Mouse (Mus musculus) brain, embryonic 14.5 days (tissue): ENCODE data around the gene Cby3. TPM values are rescaled to one million over a fixed set of nuclear protein-coding genes. Genes with fewer than 3 reads are reported as not detected.

Experiments
- DNase-seq: peaks from one replicate; pipeline ENCODE4 v3.0.0-alpha.2; 2011; ENCODE audit warnings: low read depth
- CTCF ChIP-seq: fragments of 200-500 bp; IDR thresholded peaks from 2 replicates; pipeline ENCODE4 v1.5.1; 2012; ENCODE audit warnings: inconsistent platforms, mild to moderate bottlenecking, moderate library complexity, borderline replicate concordance; ENCODE audit not compliant: insufficient read depth, insufficient read length; ENCODE audit errors: extremely low read depth
- POLR2A ChIP-seq: fragments of 200-500 bp; IDR thresholded peaks from 2 replicates; pipeline ENCODE4 v1.6.1; 2012; ENCODE audit warnings: mild to moderate bottlenecking, inconsistent platforms, borderline replicate concordance; ENCODE audit not compliant: poor library complexity, insufficient read depth, insufficient read length, severe bottlenecking; ENCODE audit errors: extremely low read depth
- polyA plus RNA-seq: library from polyadenylated mRNA; depleted of rRNA; stranded (reverse); fragments of >200 nt; gene quantifications from 2 replicates; pipeline ENCODE4 v1.2.3, GENCODE M21; 2012

Cby3 gene
- polyA plus RNA-seq, 1 experiment = 0.52 TPM

DNA sequence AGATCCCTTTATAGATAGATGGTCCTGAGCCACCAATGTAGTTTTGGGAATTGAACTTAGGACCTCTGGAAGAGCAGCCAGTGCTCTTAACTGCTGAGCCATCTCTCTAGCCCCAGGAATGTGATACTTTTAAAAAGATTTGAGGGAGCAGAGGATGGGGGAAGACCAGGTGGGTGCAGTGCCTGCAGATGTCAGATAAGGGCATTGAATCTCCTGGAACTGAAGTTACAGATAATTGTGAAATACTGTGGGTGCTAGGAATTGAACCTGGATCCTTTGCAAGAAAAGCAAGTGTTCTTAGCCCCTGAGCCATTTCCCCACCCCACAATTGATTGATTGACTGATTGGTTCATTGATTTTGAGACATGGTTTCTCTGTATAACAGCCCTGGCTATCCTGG, 11.1 kb downstream of the Cby3 start:
- DNase-seq = no peak
- TF ChIP-seq POLR2A (no peak), CTCF (no peak)

DNA sequence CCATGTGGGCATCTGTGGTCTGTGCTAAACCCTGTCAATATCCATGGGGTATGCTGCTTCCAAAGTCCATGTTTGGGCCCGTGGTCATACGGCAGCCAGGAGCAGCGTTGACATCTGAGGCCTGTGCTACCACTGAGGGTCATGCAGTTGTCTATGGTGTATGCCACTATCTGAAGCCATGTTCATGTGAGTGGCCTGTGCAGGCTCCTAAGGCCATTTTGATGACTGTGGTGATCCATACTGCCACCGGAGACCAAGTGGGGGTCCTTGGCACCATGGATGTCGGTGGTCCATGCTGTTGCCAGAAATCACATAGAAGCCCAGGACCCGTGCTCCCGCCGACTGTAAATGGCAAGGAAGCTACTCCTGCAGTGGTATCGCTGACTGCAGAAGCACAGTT, 13.3 kb downstream of the Cby3 start:
- TF ChIP-seq POLR2A (no peak), CTCF (no peak)
- DNase-seq = no peak

DNA sequence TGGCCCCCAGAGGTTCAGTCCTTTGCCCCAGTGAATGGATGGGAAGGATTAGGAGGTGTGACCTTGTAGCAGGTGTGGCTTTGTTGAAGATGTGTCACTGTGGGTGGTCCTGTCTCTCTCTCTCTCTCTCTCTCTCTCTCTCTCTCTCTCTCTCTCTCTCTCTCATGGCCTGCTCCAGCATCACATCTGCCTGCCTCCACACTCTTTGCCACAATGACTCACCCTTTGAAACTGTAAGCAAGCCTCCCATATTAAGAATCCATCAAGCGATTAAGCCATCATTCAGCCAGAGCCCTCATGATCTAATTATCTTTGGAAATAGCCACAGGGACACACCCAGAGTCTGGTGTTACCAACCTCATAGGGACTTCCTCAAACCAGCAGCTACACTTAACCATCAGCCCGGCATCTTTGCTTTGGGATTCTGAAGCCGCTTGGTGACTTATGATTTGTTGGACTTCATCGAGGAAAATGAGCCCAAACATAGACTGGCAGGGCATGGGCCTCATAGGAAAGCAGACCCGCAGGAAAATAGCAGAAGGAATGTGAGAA, 15.2 kb downstream of the Cby3 start:
- no peak for DNase-seq
- TF ChIP-seq POLR2A (no peak), CTCF (no peak)

DNA sequence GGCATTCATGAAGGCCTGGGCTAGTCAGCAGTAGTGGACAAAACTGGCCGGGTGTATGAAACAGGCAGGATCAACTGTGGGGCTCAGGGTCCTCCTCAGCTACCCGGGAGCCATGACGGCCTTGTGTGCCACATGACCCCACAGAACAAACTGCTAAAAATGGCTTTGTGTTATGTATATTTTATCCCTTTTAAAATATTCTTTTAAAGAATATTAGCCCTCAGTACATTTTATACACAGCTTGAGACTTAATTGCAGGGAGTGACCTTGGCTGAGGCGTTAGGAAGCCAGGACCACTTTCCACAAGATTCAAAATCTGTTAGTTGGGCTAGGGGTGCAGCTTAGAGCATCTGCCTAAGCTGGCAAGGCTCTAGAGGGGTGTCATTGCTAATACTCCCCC, 16.7 kb downstream of the Cby3 start:
- DNase-seq = no peak
- TF ChIP-seq POLR2A (no peak), CTCF (no peak)

DNA sequence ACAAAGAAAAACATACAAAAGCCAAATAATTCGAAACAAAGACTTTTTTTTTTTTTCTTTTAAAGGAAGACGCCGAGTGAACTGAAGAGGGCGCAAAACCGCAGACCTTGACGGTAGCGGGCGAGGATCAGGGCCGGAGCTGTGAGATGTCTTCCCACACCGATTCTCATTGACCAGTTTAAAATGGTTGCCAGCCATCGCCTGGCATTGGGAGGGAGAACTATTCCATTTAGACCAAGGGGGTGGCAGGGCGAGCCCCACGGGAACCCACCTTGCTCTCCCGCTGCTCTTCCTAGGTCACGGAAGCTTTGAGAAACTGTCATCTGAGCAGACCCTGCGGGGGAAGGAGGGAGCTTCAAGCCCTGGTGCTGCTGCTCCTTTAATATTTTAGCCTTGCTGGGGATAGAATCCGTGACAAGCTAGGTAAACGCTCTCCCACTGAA, 17.2 kb downstream of the Cby3 start:
- peak; percentile 88 for DNase-seq
- peak; percentile 55; the same call in 1 of the 2 replicates for TF ChIP-seq CTCF
- TF ChIP-seq POLR2A = peak; percentile 32; the same call in 1 of the 2 replicates

DNA sequence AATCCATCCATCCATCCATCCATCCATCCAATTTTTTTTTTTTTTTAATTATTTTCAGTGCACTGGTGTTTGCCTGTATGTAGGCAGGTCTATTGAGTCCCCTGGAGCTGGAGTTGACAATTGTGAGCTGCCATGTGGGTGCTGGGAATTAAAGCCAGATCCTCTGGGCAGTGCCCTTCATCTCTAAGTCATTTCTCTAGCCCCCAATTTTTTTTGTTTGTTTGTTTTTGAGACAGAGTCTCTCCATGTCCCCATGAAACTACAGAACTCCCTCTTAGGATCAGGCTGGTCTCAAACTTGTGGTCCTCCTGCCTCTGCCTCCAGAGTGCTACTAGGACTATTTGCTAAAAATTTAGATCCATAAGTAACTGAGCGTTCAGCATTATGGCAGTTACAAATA, 17.6 kb downstream of the Cby3 start:
- TF ChIP-seq CTCF (no peak), POLR2A (no peak)
- no peak for DNase-seq

DNA sequence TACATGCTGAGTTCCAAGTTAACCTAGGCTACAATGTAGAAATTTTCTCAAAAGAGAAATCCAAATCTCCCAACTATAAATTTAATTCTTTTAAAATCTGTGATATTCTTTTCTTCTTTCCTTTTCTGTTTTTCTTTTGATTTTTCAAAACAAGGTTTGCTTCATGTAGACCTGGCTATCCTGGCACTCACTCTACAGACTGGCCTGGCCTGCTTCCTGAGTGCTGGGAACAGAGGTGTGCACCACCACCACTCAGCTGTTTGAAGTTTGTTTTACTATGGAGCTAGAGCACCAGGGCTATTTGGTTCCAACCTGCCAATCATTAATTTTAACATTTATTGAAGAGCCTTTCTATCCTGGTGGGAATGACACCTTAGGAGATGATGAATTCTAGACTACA, 18.8 kb downstream of the Cby3 start:
- TF ChIP-seq POLR2A (no peak), CTCF (no peak)
- no peak for DNase-seq

DNA sequence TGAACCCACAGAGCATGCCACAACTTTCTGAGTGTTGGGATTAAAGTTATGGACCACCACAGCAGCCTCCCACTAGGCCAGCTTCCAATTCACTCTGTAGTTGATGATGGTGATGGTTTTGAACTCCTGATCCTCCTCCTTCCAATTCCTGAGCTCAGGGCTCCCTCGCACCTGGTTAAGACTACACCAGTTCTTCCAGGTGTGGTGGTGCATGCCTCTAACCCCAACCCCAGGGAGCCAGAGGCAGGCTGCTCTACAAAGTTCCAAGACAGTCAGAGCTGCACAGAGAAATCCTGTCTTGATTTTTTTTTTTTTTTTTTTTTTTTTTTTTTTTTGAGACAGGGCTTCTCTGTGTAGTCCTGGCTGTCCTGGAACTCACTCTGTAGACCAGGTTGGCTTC, 19.4 kb downstream of the Cby3 start:
- no peak for TF ChIP-seq CTCF
- no peak for TF ChIP-seq POLR2A
- no peak for DNase-seq

DNA sequence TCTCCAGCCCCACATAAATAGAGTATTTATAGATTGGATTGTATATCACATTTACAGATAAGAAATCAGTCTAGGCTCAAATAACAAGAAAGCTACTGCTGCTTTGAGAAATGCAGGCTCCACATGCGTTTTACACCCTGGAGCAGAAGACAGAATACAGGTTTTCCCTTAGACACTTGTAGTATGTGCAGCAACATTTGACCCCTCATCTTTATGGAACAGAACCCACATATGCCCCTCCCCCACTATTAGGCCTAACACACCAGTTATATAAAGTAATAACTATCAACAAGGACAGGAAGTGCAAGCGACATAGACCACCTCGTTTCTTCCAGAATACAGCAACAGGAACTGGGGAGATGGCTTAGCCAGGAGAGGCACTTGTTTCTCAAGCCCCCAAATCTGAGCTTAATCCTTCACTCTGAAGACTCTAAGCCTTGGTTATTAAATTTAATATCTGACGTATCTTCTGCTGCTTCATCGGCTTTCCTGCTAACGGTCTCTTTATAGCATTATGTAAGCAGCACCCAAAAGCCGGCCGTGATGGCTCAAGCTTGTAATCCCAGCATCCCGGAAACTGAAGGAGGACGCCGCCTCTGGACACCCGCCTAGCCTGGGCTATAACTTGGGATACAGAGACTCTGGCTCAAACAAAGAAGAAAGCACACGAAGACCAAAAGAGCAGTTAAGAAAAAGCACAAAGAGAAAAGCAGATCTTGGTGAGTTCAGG, 20.2 kb downstream of the Cby3 start:
- DNase-seq = no peak
- no peak for TF ChIP-seq POLR2A
- TF ChIP-seq CTCF = no peak

DNA sequence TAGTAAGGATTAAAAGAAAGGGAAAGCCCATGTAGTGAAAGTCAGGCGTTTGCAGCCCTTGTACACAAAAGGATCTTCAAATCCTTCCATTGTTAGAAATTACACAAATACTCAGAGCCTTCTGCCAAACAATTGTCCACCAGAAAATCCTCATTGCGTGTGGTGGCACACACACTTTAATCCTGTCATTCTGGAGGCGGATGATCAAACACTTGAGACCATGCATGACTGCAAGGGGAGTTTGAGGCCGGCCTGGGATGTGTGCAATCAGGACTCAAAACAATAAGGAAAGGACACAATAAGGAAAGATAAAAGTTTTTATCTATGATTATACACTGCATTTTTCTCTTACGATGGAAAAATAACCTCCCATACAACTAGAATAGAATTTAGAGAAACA, 21.2 kb downstream of the Cby3 start:
- no peak for DNase-seq
- no peak for TF ChIP-seq POLR2A
- no peak for TF ChIP-seq CTCF

DNA sequence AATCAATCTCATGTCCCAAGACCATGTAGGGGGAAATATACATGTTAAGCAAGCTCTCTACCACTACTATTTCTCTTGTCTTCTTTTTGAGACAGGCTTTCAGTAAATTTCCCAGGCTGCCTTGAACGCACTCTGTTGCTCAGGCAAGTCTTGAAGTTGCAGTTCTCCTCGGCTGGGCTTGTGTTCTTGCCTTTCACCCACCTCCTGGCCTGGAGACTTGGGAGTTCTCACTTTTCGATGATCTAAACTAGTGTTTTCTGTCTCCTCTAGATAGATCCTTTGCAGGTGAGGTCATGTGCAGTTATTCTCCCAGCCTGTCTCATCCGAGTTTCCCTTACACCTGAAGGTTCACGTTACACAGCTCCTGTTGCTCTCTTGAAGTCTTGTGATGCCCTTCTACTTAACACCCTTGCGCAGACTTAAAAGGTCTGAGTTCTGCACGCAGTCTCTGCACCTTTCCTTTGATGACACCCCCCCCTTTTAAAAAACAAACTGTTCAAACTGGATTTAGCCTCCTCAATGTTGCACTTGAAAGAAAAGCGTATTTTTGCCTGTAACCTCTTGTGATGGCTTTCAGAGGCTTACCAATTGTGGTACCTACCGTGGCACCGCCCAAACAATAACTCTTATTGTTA, 22.0 kb downstream of the Cby3 start:
- DNase-seq = peak; percentile 19
- TF ChIP-seq POLR2A (no peak), CTCF (no peak)
